Mouse (Mus musculus) urinary bladder, postnatal 14 days (tissue): ENCODE data around the gene Usp25.

ENCODE experiments used
- DNase-seq: peaks from one replicate; pipeline ENCODE4 v3.0.0; 2021; ENCODE audit warnings: low spot score

Gene Usp25

GRCm38 (mm10) chr16:77150338-77150737 is 136.8 kb downstream of the Usp25 start:
- DNase-seq = no peak

- DNase-seq = no peak
These were observed 137.4 kb downstream of the Usp25 start for GRCm38 (mm10) chr16:77150884-77151283.

GRCm38 (mm10) chr16:77152288-77152687 is 138.8 kb downstream of the Usp25 start:
- DNase-seq = no peak

- no peak for DNase-seq
These were observed 139.8 kb downstream of the Usp25 start for GRCm38 (mm10) chr16:77153216-77153715.

GRCm38 (mm10) chr16:77153815-77154214 is 140.3 kb downstream of the Usp25 start:
- no peak for DNase-seq

GRCm38 (mm10) chr16:77154831-77155230 is 141.3 kb downstream of the Usp25 start:
- no peak for DNase-seq
